Mouse (Mus musculus) kidney, adult 8-10 months (tissue): ENCODE measurements around the gene Efna2.

ENCODE experiments used
- DNase-seq, 2 experiments: peaks; one replicate each; pipeline ENCODE4 v3.0.0; 2022

Efna2 gene

DNA sequence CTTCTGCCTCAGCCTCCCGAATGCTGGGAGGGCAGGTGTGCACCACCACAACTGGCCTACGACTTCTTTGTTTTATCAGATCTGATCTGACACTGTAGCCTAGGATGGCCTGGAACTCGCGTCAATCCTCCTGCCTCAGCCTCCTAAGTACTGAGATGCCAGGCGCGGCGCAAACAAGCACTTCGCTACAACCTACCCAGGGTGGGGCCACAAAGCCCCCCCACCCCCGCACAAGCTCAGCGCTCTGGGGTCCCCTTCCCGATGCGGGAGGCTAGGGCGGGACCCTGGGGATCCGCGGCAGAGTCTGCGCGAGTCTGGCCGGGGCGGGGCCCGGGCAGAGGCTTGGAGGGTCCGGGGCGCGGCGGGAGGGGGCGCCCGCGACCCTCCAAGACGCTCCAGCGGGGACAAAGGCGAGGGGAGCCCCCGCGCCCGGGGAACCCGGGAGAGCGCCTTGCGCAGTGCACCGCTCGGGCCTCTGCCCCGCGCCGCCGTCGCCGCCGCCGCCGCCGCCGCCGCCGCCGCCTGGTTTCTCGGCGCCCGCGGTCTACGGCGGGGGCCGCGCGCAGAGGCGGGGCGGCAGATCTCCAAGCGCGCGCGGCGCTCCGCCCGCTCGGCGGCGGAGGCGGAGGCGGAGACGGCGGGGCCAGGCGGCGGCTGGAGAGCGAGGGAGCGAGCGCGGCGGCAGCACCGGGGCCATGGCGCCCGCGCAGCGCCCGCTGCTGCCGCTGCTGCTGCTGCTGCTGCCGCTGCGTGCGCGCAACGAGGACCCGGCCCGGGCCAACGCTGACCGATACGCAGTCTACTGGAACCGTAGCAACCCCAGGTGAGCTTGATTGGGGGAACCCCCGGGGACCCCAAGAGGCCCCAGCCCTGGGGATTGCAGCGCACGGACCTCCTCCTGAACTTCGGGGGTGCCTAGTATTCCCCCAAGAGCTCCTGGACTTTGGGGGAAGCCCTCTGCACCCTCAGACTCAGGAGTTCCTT lies at the start of gene Efna2:
TSS of gene Efna2 (plus strand) at position 415 of the 984 bp plus-strand sequence.
- peak in 1 of 2 experiments; percentile 12 for DNase-seq

DNA sequence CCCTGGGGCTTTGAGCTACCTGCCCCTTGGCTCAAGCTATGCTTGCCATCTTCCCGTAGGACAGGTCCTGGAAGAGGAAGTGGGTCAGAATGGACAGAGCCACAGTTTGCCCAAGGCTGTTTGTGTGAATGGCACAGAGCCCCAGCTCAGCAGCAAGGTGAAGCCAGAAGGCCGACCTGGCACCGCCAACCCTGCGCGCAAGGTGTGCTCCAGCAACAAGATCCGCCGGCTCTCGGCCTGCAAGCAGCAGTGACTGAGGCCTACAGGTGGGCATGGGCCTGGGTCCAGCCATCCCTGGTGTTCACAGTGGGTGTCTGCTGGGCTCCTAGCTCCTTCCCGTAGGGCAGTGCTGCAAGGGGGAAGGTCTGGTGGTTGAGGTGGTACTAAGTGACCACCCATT lies 49.4 kb upstream of the Efna2 start:
- DNase-seq: no peak

DNA sequence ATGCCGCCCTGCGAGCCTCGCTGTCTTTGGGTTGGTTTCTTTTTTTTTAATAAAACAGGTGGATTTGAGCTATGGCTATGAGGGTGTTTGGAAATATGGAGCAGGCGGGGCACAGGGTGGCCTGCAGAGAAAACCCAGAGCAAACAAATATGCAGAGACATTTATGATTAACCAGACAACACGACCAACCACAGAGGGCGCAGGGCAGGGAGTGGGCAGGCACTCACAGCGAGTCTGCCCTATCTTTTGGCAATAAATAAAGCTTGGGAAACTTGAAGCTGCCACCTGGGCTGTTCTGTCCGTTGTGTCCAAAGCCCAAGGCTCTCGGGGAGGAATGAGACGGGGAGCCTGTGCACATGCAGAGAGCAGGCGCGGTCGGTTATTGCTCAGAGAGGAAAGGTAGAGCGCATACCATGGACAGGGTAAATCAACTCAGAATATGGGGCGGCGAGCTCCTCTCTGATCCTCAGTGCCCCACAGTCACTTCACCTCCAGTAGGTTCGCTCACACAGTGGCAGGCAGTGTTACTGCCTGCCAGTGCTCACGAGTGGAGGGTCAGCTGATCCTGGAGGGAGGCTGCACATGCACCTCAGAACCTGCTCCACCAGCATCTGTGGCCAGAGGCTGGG lies 48.8 kb upstream of the Efna2 start:
- peak; percentile 79 to 80 for DNase-seq

DNA sequence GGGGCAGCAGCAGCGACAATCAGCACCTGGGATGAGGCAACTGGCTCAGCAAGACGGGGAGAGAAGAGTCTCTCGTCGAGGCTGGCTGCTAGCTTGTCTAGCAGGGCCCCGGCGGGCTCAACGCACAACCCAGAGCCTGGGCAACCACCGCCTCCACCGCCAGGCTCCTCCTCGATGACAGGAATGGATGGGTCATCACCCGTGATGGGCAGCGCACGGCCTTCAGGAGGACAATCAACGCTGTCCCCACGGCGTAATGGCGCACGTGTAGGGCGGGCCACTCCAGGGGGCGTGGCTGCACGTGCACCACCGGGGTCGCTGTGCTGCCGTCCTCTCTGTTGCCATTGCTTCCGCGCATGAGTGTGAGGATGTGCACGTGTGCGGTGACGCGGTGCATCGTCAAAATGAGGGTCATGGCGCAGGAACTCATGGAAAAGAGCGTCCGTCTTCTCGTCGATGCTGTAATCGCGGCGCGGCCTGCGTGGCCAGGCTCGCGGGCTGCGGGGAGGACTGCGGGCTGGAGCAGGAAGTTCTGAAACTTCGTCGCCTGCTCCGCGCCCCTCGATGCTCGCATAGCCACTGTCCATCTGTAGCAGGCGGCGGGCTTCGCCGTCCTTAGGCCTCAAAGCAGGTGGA lies 47.8 kb upstream of the Efna2 start:
- DNase-seq: no peak

DNA sequence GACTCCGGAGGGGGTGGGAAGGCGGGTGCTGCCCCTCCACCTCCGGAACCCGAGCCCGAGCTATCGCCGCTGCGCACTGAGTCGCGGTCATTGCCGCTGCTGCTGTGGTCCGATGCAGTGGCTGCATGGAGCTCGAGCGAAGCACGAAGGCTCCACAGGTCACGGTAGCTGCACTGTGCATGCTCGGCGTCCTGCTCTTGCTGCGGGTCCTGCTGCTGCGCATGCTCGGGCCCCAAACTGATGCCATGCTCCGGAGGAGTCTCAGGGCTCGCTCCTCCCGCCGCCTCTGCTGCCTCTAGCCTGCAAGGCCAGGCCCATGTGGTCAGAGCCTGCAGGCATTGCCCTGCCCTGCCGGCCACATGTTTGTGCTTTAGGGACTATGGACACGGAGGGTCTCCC lies 47.3 kb upstream of the Efna2 start:
- no peak for DNase-seq

DNA sequence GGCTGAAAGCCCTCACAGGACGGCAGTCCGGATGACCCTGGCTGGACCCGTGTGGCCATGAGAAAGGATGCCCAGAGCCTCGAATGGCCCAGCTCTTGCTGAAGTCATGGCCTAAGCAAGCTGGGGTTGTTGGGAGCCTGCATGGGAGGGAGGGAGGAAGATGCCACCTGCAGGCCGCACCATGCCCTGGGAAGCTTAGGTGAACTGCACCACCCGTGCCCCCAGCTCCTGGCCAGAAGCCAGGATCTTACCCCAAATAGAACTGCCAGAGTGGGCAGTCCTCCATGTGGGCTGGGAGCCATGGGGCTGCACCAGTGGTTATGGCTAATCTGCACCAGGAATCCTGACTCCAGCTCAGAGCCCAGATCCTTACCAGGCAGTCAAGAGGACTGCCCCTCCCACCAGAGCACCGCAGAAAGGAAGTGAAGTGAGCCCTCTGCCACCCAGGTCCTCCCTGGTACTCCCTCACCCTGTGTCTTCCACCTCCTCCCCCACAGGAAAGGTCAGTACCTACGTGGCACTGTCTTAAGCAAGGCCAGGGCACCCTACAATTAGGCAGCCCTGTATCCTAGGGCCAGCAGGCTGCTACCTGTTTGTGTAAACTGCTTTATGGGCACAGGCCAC lies 45.9 kb upstream of the Efna2 start:
- peak in 1 of 2 experiments; percentile 47 for DNase-seq

DNA sequence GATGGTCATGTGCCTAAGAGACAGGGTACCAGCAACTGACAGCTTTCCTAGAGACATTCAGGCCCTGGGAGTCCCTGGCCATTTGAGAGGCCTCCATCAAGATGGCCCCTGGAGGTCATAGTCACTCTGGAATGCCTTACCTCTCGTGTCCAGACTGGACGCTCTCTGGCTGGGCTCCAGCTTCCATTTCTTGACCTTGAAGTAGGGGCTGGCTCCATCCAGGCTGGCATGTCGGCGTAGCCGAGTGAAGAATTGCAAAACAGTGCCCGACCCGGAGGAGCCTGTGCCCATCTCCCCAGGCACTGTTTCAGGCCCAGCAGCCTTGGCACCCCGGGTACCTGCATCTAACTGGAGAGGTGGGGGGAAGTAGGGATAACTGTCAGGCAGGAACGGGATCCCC lies 44.9 kb upstream of the Efna2 start:
- peak in 1 of 2 experiments; percentile 47 for DNase-seq

DNA sequence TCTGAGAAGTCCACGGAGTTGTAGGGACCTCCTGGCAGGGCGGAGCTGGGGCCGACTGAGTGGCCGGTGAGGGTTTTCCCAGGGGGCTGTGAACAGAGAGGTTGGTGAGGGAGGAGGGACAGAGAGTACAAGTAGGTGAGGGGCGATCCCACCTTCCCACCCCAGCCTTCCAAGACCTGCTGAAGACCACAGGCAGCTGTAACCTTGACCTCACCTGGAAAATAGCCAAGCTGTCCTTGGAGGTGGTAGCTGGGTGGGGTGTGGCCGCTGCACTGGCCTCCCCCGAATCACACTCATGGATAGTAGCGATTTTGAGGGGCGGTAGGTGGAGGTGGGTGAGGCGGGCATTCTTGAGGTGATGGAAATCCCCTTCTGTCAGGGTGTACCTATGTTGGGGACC lies 44.1 kb upstream of the Efna2 start:
- DNase-seq: no peak

DNA sequence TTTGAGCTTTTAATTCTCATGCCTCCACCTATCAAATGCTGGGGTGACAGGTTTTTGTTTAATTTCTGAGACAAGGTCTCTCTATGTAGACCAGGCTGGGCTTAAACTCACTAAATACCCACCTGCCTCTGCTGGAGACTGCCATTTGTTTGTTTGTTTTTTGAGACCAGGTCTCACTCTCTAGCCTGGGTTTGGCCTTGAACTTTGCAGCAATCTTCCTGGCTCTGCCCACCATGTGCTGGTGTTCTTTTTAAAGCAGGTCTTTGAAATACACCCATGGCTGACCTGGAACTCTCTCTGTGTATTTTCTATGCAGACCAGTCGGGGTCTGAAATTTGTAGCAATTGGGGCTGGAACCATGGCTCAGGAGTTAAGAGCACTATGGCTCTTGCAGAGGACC lies 43.6 kb upstream of the Efna2 start:
- no peak for DNase-seq

DNA sequence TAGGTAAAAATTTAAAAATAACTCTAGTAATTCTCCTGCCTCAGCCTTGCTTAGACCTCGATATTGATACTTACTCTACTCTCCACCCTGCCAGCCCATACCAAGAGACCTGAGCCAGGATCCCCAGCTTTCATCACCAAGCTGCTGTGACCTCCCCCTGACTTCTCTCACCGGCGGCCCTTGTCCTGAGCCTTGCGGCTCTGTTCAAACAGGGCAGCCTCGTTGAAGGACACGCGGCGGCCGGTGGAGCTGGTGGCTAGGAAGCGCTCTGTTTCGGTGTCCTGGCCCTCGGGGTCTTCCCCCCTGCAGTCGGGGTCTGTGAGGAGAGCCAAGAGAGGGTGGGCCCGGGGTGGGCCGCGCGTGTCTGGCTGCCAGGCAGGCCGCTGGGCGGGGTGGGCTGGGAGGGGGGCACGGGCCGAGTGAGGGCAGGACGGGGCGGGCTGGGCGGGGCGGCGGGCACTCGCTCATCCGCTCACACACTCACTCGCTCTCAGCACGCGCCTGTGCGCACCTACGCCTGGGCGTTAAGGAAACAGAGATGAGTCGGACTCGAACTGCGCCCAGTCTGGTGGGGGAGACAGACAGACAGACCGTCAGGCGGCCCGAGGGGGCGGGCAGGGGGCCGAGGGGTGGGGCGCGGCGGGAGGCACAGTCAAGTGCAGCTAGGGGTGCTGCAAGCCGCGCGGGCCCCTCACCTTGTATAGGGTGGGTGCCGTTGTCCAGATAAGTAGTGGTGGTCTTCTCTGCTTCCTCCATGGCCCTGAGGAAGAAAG lies 42.9 kb upstream of the Efna2 start:
- no peak for DNase-seq

DNA sequence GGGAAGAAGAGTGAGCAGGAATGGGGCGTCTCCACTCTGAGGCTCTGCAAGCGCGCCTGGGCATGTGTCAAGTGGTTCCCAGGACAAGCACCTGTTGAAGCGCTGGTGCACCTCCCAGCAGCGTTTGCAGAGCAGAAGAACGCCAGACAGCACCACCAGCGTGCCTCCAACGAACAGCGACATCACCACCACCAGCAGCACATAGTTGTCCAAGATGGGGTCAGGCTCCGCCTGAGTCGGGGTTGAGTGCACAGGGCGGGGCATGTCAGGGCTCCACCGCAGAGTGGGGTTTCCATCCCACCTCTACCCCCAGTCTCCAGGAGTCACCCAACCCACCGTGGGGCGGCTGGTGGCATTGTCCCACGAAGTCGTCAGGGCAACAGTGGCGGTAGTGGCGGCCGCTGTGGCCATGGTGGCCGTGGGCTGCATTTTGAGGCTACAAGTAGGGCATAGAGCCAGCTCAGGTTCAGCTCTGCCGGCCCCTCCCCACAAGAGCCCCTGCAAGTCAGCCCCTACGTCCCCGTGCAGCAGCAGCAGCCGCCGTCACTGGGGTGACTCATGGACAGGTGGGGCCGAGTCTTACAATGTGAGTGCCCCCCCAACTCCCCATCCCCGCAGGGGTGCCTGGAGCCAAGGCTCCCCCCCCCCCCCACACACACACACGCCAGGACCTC lies 42.2 kb upstream of the Efna2 start:
- DNase-seq: no peak

DNA sequence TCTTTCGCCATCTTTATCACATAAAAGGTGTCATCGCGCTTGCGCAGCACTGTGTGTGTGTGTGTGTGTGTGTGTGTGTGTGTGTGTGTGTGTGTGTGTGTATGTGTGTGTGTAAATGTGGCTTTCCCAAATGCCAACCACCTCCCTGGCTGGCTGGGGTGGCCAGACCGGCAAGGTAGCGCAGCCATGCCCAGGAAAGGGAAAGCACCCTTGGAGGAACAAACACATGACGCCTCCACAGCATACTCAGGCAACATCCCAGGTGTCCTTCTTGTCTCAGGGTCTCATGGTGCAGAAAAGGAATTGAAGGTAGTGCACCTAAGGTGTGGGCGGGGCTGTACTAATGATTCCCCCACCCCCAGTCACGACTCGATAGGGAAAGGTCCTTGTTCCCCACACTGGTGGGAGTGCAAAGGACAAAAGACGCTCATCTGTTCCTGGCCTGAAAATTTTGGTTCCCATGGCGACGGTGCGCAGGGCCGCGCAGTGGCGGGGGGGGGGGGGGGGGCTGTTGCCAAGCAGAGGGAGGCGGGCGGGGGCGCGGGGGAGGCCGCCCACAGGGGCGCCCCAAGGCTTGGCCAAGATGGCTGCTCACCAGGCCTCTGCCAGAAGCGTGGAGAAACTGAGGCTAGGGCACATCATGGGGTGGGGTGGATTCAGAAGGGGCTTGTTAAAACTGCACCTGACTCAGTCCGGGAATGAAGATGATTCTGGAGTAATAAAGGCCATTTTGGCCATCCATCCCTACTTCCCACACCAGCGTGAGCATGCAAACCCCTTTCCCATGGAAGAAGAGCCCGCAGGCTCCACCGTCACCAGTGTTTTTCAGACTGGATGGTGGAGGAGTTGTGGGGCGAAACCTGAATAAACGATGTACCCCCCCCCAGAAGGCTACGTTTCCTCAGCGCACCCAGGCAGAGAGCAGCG lies 41.4 kb upstream of the Efna2 start:
- no peak for DNase-seq

DNA sequence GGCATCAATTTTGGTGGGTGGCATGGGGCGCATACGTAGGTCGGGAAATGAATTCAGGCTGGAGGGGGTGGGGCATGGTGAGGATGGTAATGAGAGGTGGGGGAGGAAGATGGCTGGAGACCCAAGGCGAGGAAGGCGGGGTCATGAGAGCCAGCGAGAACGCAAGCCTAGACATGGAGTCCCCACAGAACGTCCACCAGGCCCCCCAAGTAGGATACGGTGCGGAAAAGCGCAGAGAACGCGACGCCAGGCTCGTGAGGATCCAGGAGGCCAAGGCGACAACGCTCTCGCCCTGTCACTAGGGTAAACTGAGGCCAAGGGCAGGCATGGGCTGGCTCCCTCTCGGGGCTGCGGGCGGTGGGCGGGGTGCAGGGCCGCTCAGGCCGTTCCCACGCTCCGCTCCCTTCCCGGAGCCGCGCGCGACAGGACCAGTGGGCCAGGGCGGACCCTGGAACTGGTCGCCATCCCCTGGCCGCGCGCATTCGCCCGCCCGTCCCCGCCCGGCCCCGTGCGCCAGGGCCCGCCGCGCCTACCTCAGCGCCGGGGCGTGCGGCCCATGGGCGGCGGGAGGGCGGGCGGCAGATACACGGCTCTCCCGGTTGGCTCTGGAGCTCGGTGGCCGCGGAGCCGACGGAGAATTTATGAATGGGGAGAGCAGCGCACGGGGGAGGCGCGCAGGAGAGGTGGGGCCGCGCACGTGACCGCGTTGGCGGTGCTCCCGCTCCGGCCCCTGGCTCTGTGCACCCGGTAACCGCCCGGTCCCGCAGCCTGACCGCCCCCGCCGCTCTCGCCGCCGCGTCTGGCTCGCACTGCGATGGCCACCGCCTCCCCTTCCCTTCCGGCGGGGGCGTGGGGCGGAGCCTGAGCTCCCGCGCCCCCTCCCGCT lies 40.5 kb upstream of the Efna2 start, which contains the start of gene Atp5d:
TSS of gene Atp5d (plus strand) at position 80 of the 886 bp plus-strand sequence.
- peak; percentile 52 to 60 for DNase-seq

DNA sequence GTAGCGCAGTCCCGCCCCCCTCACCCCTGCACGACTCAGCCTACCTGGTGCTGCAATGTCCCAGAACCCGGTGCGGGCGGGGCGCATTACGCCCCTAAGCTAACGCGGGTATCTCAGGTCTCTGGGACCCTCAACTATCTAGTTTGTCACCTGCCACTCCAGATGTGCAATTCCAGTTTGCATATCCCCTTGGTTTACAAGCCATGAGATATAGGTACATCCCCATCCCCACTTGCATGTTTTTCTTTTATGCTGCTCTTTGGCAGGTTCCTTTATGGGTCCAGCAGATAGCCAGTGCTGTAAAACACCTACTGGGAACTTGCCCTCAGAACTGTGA lies 39.9 kb upstream of the Efna2 start:
- DNase-seq: no peak

DNA sequence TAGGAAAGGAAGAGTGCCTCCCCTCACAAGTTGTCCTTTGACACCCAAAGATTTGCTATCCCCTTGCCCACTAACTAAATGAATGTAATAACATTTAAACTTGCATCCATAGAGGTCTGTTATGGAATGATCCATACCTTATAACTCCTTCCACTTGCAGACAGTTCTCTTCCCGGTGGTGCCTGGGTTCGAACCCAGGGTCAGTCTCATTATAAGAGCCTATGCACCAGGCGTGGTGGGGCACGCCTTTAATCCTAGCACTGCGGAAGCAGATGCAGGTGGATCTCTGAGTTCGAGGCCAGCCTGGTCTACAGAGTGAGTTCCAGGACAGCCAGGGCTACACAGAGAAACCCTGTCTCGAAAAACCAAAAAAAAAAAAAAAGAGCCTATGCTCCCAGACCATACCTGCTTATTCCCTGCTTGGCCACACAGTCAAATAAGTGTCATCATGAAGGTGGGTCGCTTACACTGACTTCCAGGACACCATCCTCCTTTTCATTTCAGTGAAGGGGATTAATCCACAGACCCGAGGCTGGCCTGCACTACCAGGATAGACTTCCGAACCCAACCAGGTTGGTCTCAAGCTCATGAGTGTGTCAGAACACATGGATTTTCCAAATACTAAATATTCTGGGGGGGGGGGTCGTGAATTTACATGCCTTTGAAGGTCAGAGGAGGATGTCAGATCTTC lies 39.2 kb upstream of the Efna2 start:
- DNase-seq: no peak

DNA sequence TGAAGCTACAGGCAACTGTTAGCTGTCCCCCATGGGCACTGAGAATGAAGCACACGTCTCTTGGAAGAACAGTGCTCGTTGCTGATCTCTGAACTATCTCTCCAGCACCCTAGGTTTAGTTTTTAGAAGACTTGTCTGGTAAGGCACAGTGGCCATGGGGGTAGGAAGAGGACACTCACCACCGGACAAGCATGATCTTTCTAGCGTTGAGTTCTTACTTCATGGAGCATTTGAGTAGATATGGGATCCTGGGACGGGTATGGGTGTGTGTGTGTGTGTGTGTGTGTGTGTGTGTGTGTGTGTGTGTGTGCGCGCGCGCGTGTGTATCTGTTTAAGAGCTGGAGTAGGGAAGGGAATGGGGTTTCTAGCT lies 38.6 kb upstream of the Efna2 start, which contains the start of gene Cbarp:
TSS of gene Cbarp (minus strand) at position 170 of the 370 bp plus-strand sequence.
- DNase-seq: no peak

DNA sequence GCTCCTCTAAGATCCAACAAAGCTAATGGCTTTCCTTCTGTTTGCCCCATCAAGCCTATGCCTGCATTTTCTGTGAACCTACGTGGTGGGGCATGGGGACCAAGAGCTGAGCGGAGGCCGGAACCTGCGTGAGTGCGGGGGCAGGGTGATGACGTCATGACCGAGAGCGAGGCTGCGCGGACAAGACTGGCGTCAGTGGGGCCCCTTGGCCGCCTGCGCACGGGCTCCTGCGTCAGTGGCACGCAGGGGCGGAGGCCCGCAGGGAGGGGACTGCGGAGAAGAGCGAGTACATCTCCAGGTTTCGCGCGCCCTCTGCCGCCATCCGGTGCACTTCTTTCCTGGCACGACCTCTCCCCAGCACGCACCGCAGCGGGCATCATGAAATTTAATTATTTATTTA lies 38.0 kb upstream of the Efna2 start:
- peak; percentile 95 to 97 for DNase-seq

DNA sequence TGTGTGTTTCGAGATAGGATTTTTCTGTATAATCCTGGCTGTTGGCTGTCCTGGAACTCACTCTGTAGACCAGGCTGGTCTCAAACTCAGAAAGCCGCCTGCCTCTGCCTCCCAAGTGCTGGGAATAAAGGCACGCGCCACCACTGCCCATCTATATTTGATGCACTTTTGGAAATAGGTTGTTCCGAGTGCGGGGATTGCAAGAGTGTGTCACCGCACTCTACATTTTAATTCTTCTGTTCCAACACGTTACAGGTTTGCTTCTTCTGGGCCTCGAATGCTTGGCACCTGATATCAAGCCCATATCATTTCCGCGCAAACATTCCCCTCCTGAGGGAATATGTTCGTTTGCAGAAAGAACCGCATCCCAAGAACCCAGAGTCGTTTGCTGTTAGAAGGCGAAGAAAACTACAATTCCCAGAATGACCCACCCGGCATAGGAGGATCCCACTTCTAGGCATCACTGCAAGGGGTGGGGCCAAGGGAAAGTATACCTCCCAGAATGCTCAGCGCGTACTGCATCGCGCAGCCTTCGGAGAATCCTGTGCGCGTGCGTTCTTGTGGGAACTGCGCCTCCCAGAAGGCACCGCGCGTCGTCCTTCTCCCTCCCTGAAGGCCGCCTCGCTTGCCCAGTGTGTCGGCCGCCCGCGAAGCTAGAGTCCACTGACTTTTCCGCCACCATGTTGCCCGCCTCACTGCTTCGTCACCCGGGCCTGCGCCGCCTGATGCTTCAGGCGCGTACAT lies 37.3 kb upstream of the Efna2 start:
- DNase-seq: peak; percentile 96 to 97
